19 mouse cellular contexts compared by ENCODE assay signal in the genomic region with DNA sequence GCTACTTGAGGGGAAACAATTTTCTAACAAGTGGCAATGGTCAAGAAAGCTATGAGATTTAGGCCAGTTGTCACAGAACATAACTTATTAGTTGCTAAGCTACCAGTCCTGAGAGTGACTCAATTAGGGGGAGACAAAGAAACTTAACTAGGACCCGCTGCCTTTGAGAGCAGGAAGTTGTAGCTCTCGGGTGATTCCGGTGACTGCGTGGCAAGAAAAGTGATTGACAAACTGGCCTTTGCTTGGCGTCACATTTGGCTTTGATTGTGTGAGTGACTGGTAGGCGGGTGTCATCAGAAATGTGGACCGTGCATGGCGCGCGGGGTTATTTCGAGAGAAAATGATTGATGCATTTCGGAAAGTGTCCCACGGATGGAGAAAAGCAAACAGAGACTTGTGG. TPM values are rescaled to one million over a fixed set of nuclear protein-coding genes. Genes with fewer than 3 reads are reported as not detected.
A peak's percentile ranks its signal among the peaks of the same experiment; 100 is the strongest.
DNase-seq lines count a peak whose midpoint lies in the region; ATAC-seq and TF ChIP-seq lines count a peak whose summit lies in the region.
"Had no signal": no experiment of that assay in that cellular context is flagged by ENCODE, and none has a peak within 500 bp of the region (broad histone marks: within the 10 kb centered on the region; RNA-seq: fewer than 3 reads in every experiment).

No protein-coding gene starts in this region.

- H3K27me3 ChIP-seq in hindbrain, embryonic 13.5 days: 0 out of 2 replicates have a peak, but pooled peaks cover 8% of the 10 kb centered on the region
- H3K27me3 ChIP-seq in hindbrain, embryonic 12.5 days: no peaks in the 10 kb centered on the region; the same call in 1 of the 2 replicates
- H3K27me3 ChIP-seq in thymus, adult 2 months (ENCODE audit: control insufficient read depth, insufficient read depth, low read length): no peaks in the 10 kb centered on the region
- H3K27me3 ChIP-seq in limb, embryonic 14.5 days (ENCODE audit: control insufficient read depth, insufficient read depth, low read length): no peaks in the 10 kb centered on the region
- H3K27me3 ChIP-seq in stomach, postnatal 0 days (ENCODE audit: control insufficient read depth, insufficient read depth, low read length): no peaks in the 10 kb centered on the region
- H3K27me3 ChIP-seq: liver, embryonic 15.5 days; midbrain, embryonic 12.5 days had no signal

- no peak overlapping the region for H3K4me3 ChIP-seq in hindbrain, embryonic 13.5 days
- H3K4me3 ChIP-seq in hindbrain, embryonic 12.5 days: no peak overlapping the region
- 0 out of 2 replicates have a peak overlapping the region, but pooled peaks have one; percentile 8 for H3K4me3 ChIP-seq in thymus, adult 2 months (ENCODE audit: control insufficient read depth, insufficient read depth, low read length)
- no peak overlapping the region for H3K4me3 ChIP-seq in limb, embryonic 14.5 days (replicated peaks; ENCODE audit: low read length)
- no peak overlapping the region for H3K4me3 ChIP-seq in stomach, postnatal 0 days (ENCODE audit: low read depth, low read length)
- H3K4me3 ChIP-seq in layer of hippocampus, adult 2 months: no peak overlapping the region
- H3K4me3 ChIP-seq: liver, embryonic 15.5 days; midbrain, embryonic 12.5 days had no signal

- no peak overlapping the region for H3K9ac ChIP-seq in hindbrain, embryonic 13.5 days
- H3K9ac ChIP-seq in hindbrain, embryonic 12.5 days: no peak overlapping the region
- no peak overlapping the region for H3K9ac ChIP-seq in limb, embryonic 14.5 days (ENCODE audit: low read depth, low read length, severe bottlenecking)
- H3K9ac ChIP-seq in stomach, postnatal 0 days (ENCODE audit: low read length): no peak overlapping the region
- H3K9ac ChIP-seq: liver, embryonic 15.5 days; midbrain, embryonic 12.5 days had no signal

- TF ChIP-seq POLR2A in thymus, adult 2 months (IDR thresholded peaks at IDR 0.05; ENCODE audit: control insufficient read depth, extremely low read depth, insufficient read depth, low read length, poor library complexity): no peak
- TF ChIP-seq POLR2A in limb, embryonic 14.5 days (IDR thresholded peaks at IDR 0.05; ENCODE audit: borderline replicate concordance, extremely low read depth, insufficient read depth, insufficient read length): no peak

- no peaks in the 10 kb centered on the region for H3K36me3 ChIP-seq in hindbrain, embryonic 13.5 days
- no peaks in the 10 kb centered on the region for H3K36me3 ChIP-seq in hindbrain, embryonic 12.5 days
- H3K36me3 ChIP-seq in thymus, adult 2 months (ENCODE audit: control insufficient read depth, insufficient read depth, low read length): no peaks in the 10 kb centered on the region
- H3K36me3 ChIP-seq in limb, embryonic 14.5 days (ENCODE audit: control insufficient read depth, insufficient read depth, low read length): no peaks in the 10 kb centered on the region
- H3K36me3 ChIP-seq in stomach, postnatal 0 days (ENCODE audit: control insufficient read depth, insufficient read depth, low read length): no peaks in the 10 kb centered on the region
- H3K36me3 ChIP-seq: G1E; liver, embryonic 15.5 days; midbrain, embryonic 12.5 days had no signal

- H3K9me3 ChIP-seq in hindbrain, embryonic 13.5 days: no peaks in the 10 kb centered on the region
- H3K9me3 ChIP-seq in hindbrain, embryonic 12.5 days (replicated peaks): no peaks in the 10 kb centered on the region
- no peaks in the 10 kb centered on the region for H3K9me3 ChIP-seq in limb, embryonic 14.5 days (ENCODE audit: control insufficient read depth, low read length)
- no peaks in the 10 kb centered on the region for H3K9me3 ChIP-seq in stomach, postnatal 0 days (ENCODE audit: control insufficient read depth, low read length)
- H3K9me3 ChIP-seq: liver, embryonic 15.5 days; midbrain, embryonic 12.5 days had no signal

- no peak for DNase-seq in thymus, adult 2 months
- DNase-seq in thymus, postnatal 10 days (ENCODE audit: low spot score in 2 of 2): no peak
- no peak for DNase-seq in limb, embryonic 14.5 days (ENCODE audit: low spot score)
- no peak for DNase-seq in stomach, postnatal 0 days (ENCODE audit: low spot score)
- DNase-seq in layer of hippocampus, adult 2 months (ENCODE audit: low spot score in 2 of 2): no peak
- DNase-seq in gastrocnemius, postnatal 25 days: no peak
- DNase-seq: adrenal gland, postnatal 36 days; B cell, adult 2 months; right cerebral cortex, adult 18-20 months; thymus, postnatal 36 days had no signal

- TF ChIP-seq CTCF in thymus, adult 2 months (IDR thresholded peaks at IDR 0.05; ENCODE audit: borderline replicate concordance, control insufficient read depth, extremely low read depth, insufficient read depth, low read length, poor library complexity): no peak
- TF ChIP-seq CTCF in stomach, postnatal 0 days (IDR thresholded peaks at IDR 0.05; ENCODE audit: low read depth): no peak
- TF ChIP-seq CTCF in layer of hippocampus, adult 2 months (conservative IDR thresholded peaks at IDR 0.05): no peak

- WGBS in hindbrain, embryonic 13.5 days: 37% methylated on average over 13 of the region's 13 CpGs
- WGBS in hindbrain, embryonic 12.5 days: 45% methylated on average over 13 of the region's 13 CpGs
- WGBS in thymus, adult 2 months: 5% methylated on average over 13 of the region's 13 CpGs
- WGBS in limb, embryonic 14.5 days: 12% methylated on average over 13 of the region's 13 CpGs
- 48% methylated on average over 13 of the region's 13 CpGs for WGBS in stomach, postnatal 0 days

- TF ChIP-seq EP300 in stomach, postnatal 0 days (optimal IDR thresholded peaks at IDR 0.05): no peak

- H3K4me2 ChIP-seq in hindbrain, embryonic 13.5 days: 0 out of 2 replicates have a peak overlapping the region, but pooled peaks have one; percentile 8
- H3K4me2 ChIP-seq in hindbrain, embryonic 12.5 days (replicated peaks): no peak overlapping the region
- 0 out of 2 replicates have a peak overlapping the region, but pooled peaks have one; percentile 9 for H3K4me2 ChIP-seq in limb, embryonic 14.5 days (replicated peaks; ENCODE audit: low read depth, low read length, severe bottlenecking)
- H3K4me2 ChIP-seq in stomach, postnatal 0 days (replicated peaks; ENCODE audit: low read depth): 0 out of 2 replicates have a peak overlapping the region, but pooled peaks have one; percentile 17
- H3K4me2 ChIP-seq: liver, embryonic 15.5 days; midbrain, embryonic 12.5 days had no signal

- H3K4me1 ChIP-seq in hindbrain, embryonic 13.5 days (replicated peaks): peaks cover 22% of the 10 kb centered on the region
- H3K4me1 ChIP-seq in hindbrain, embryonic 12.5 days: peaks cover 16% of the 10 kb centered on the region
- peaks cover 5% of the 10 kb centered on the region for H3K4me1 ChIP-seq in thymus, adult 2 months (replicated peaks; ENCODE audit: control insufficient read depth, insufficient read depth, low read length)
- peaks cover 22% of the 10 kb centered on the region for H3K4me1 ChIP-seq in limb, embryonic 14.5 days (ENCODE audit: control insufficient read depth, insufficient read depth, low read length)
- H3K4me1 ChIP-seq in stomach, postnatal 0 days (replicated peaks; ENCODE audit: control insufficient read depth, insufficient read depth): peaks cover 6% of the 10 kb centered on the region; the same call in 1 of the 2 replicates
- H3K4me1 ChIP-seq: liver, embryonic 15.5 days had no signal

- no peak overlapping the region for H3K27ac ChIP-seq in hindbrain, embryonic 13.5 days
- no peak overlapping the region for H3K27ac ChIP-seq in hindbrain, embryonic 12.5 days
- H3K27ac ChIP-seq in thymus, adult 2 months (ENCODE audit: control insufficient read depth, insufficient read depth, low read length): no peak overlapping the region
- no peak overlapping the region for H3K27ac ChIP-seq in limb, embryonic 14.5 days (replicated peaks; ENCODE audit: low read depth, low read length)
- H3K27ac ChIP-seq in stomach, postnatal 0 days (replicated peaks): no peak overlapping the region
- H3K27ac ChIP-seq in layer of hippocampus, adult 2 months: no peak overlapping the region
- H3K27ac ChIP-seq: liver, embryonic 15.5 days; midbrain, embryonic 12.5 days had no signal

- no peak for ATAC-seq in hindbrain, embryonic 13.5 days (ENCODE audit: low FRiP score)
- no peak for ATAC-seq in hindbrain, embryonic 12.5 days (ENCODE audit: low FRiP score)
- ATAC-seq in limb, embryonic 14.5 days (ENCODE audit: low FRiP score, low read depth): no peak
- no peak for ATAC-seq in stomach, postnatal 0 days (ENCODE audit: low FRiP score, low TSS enrichment)

RNA-seq across cellular contexts. Expression of a gene that starts 22.4 kb away (rescaled TPM):
- polyA plus RNA-seq in hindbrain, embryonic 13.5 days (2015; fragmentation: Nextera tagmentation; extraction: Ambion mirVana): not detected in 2 replicates
- polyA plus RNA-seq in hindbrain, embryonic 12.5 days (2016; fragmentation: Nextera tagmentation; extraction: Ambion mirVana): not detected in 2 replicates
- not detected in 2 replicates for polyA plus RNA-seq in thymus, adult 2 months (2012; rRNA removed)
- not detected in 2 replicates for polyA plus RNA-seq in limb, embryonic 14.5 days (2012; rRNA removed)
- polyA plus RNA-seq in limb, embryonic 14.5 days (2014; fragmentation: Nextera tagmentation; extraction: Ambion mirVana): not detected in 2 replicates
- polyA plus RNA-seq in stomach, postnatal 0 days (2015; fragmentation: Nextera tagmentation; extraction: Ambion mirVana): not detected in 2 replicates
- not detected for total RNA-seq in layer of hippocampus, adult 2 months (2021)
- not detected for total RNA-seq in gastrocnemius, postnatal 25 days (2021)
- total RNA-seq: adrenal gland, postnatal 36 days; G1E; layer of hippocampus, adult 8-10 months had no signal
- polyA plus RNA-seq: cortical plate, adult 2 months; G1E; intestine, embryonic 14.5 days; liver, embryonic 15.5 days; midbrain, embryonic 12.5 days; neural tube, embryonic 11.5 days had no signal

RNA-seq across cellular contexts. Expression of a gene that starts 22.9 kb away (rescaled TPM):
- 43.0 and 43.6 TPM in 2 replicates for polyA plus RNA-seq in hindbrain, embryonic 13.5 days (2015; fragmentation: Nextera tagmentation; extraction: Ambion mirVana)
- 19.3 and 26.5 TPM in 2 replicates for polyA plus RNA-seq in hindbrain, embryonic 12.5 days (2016; fragmentation: Nextera tagmentation; extraction: Ambion mirVana)
- polyA plus RNA-seq in thymus, adult 2 months (2012; rRNA removed): 2.3 and 2.5 TPM in 2 replicates
- 28.1 and 29.2 TPM in 2 replicates for polyA plus RNA-seq in limb, embryonic 14.5 days (2012; rRNA removed)
- 7.3 and 9.7 TPM in 2 replicates for polyA plus RNA-seq in limb, embryonic 14.5 days (2014; fragmentation: Nextera tagmentation; extraction: Ambion mirVana)
- 5.4 and 6.7 TPM in 2 replicates for polyA plus RNA-seq in stomach, postnatal 0 days (2015; fragmentation: Nextera tagmentation; extraction: Ambion mirVana)
- total RNA-seq in layer of hippocampus, adult 2 months (2021): 10 to 100 TPM; 25.1 to 33.5 TPM
- total RNA-seq in gastrocnemius, postnatal 25 days (2021): 10 to 100 TPM; 11.5 to 13.7 TPM
- polyA plus RNA-seq: G1E had no signal
